Mouse (Mus musculus) Patski (cell line): ENCODE data around the gene Arhgef12. TPM values are rescaled to one million over a fixed set of nuclear protein-coding genes. Genes with fewer than 3 reads are reported as not detected.

Experiments
- ATAC-seq: fragments of 100-300 bp; one replicate; pipeline ENCODE4 v1.8.0; 2021
- CTCF ChIA-PET: fragments of 350-600 bp; sonication (Branson Sonifier 250); formaldehyde crosslinking; loops from one replicate; lab custom pipeline; 2022; ENCODE audit warnings: inconsistent platforms; lab: Charles Lee
- POLR2A ChIA-PET: fragments of 350-600 bp; sonication (Branson Sonifier 250); formaldehyde crosslinking; loops from one replicate; lab custom pipeline; 2022; ENCODE audit warnings: antibody characterized with exemption, inconsistent platforms; lab: Charles Lee
- DNase-seq: peaks from one replicate; pipeline ENCODE4 v3.0.0-alpha.2; 2011; ENCODE audit warnings: low read depth, low spot score
- H3K27me3 ChIP-seq: fragments of 371-371 bp; one replicate; pipeline ENCODE4 v1.5.1; 2021
- CTCF ChIP-seq: fragments of 100-300 bp; IDR thresholded peaks from one replicate; pipeline ENCODE4 v1.5.1; 2021
- in situ Hi-C: fragments of 300-500 bp; cut with MboI; formaldehyde crosslinking; loops from 3 replicates; pipeline ENCODE4 v1.11.1; 2018; ENCODE audit warnings: low pct_unique_long_range_greater_than_20kb, mixed read lengths
- polyA plus RNA-seq: library from polyadenylated mRNA; unstranded; gene quantifications from one replicate; pipeline ENCODE4 v1.2.3, GENCODE M21; 2021

Gene Arhgef12
- polyA plus RNA-seq, 1 experiment from 2014 or later: 91.2 TPM

- POLR2A ChIA-PET: interaction anchor here (1.7 kb wide), 1 partner anchor 116 kb away, joined by 4 read pairs; no protein-coding TSS in a partner anchor
- in situ Hi-C loops: no loop called here
Measured at GRCm38 (mm10) chr9:43114833-43115232, 7.8 kb upstream of the Arhgef12 start.

GRCm38 (mm10) chr9:43110286-43110980 is 3.4 kb upstream of the Arhgef12 start:
- DNase-seq (no peak), ATAC-seq (no peak)
- ChIA-PET POLR2A (interaction anchor here (0.7 kb wide), 1 partner anchor 684 kb away, joined by 3 read pairs; no protein-coding TSS in a partner anchor), CTCF (interaction anchor here (1.0 to 1.3 kb wide), 2 partner anchors 101 to 110 kb away, joined by 3 read pairs; no protein-coding TSS in a partner anchor)
- in situ Hi-C loops: no loop called here
- no peak for TF ChIP-seq CTCF
- H3K27me3 ChIP-seq: no peaks in the 10 kb centered on the region

More at GRCm38 (mm10) chr9:43114833-43115232, 7.8 kb upstream of the Arhgef12 start:
- DNase-seq: no peak
- CTCF ChIA-PET: interaction anchor here (1.6 to 3.1 kb wide), 3 partner anchors 104 to 116 kb away, joined by 4 to 12 read pairs (median 5); no protein-coding TSS in a partner anchor
- no peak for TF ChIP-seq CTCF
- H3K27me3 ChIP-seq: no peaks in the 10 kb centered on the region
- ATAC-seq: no peak

GRCm38 (mm10) chr9:43109125-43109524 is 2.1 kb upstream of the Arhgef12 start:
- ChIA-PET CTCF (interaction anchor here (0.7 kb wide), 1 partner anchor 39 kb away, joined by 3 read pairs; no protein-coding TSS in a partner anchor), POLR2A (no interaction called here)
- H3K27me3 ChIP-seq: no peaks in the 10 kb centered on the region
- ATAC-seq (no peak), DNase-seq (no peak)
- no peak for TF ChIP-seq CTCF
- in situ Hi-C loops: loop anchor here (5.0 kb wide), 1 partner anchor 107 kb away; no protein-coding TSS in a partner anchor

- TF ChIP-seq CTCF: no peak
- DNase-seq (no peak), ATAC-seq (no peak)
- ChIA-PET POLR2A (no interaction called here), CTCF (interaction anchor here (1.6 to 2.2 kb wide), 2 partner anchors 31 to 108 kb away, joined by 3 to 32 read pairs; no protein-coding TSS in a partner anchor)
- H3K27me3 ChIP-seq: no peaks in the 10 kb centered on the region
- in situ Hi-C loops: loop anchor here (5.0 kb wide), 1 partner anchor 106 kb away; no protein-coding TSS in a partner anchor
Measured at GRCm38 (mm10) chr9:43108721-43109120, 1.7 kb upstream of the Arhgef12 start.

GRCm38 (mm10) chr9:43108081-43108480 is 1.0 kb upstream of the Arhgef12 start:
- DNase-seq (no peak), ATAC-seq (no peak)
- H3K27me3 ChIP-seq: no peaks in the 10 kb centered on the region
- ChIA-PET POLR2A (interaction anchor here (1.4 kb wide), 1 partner anchor 109 kb away, joined by 4 read pairs; no protein-coding TSS in a partner anchor), CTCF (interaction anchor here (1.1 to 2.2 kb wide), 8 partner anchors 8 to 108 kb away, joined by 3 to 32 read pairs (median 4); partner anchors contain the start of gene Tmem136)
- in situ Hi-C loops: loop anchor here (5.0 kb wide), 1 partner anchor 106 kb away; no protein-coding TSS in a partner anchor
- no peak for TF ChIP-seq CTCF

GRCm38 (mm10) chr9:43107555-43107954 is 516 bp upstream of the Arhgef12 start:
- ChIA-PET POLR2A (interaction anchor here (1.1 to 1.4 kb wide), 2 partner anchors 8 to 109 kb away, joined by 3 to 4 read pairs; no protein-coding TSS in a partner anchor), CTCF (interaction anchor here (1.1 to 2.2 kb wide), 12 partner anchors 9 to 128 kb away, joined by 3 to 32 read pairs (median 4); partner anchors contain the start of gene Tmem136)
- in situ Hi-C loops: loop anchor here (5.0 kb wide), 1 partner anchor 105 kb away; no protein-coding TSS in a partner anchor

GRCm38 (mm10) chr9:43106426-43107186 is 433 bp downstream of the Arhgef12 start:
- TF ChIP-seq CTCF: no peak
- ChIA-PET CTCF (interaction anchor here (0.9 to 2.2 kb wide), 13 partner anchors 9 to 127 kb away, joined by 3 to 32 read pairs (median 4); partner anchors contain the start of gene Tmem136), POLR2A (interaction anchor here (0.7 to 1.4 kb wide), 3 partner anchors 9 to 108 kb away, joined by 3 to 4 read pairs (median 3); no protein-coding TSS in a partner anchor)
- no peaks in the 10 kb centered on the region for H3K27me3 ChIP-seq
- in situ Hi-C loops: loop anchor here (5.0 kb wide), 1 partner anchor 104 kb away; no protein-coding TSS in a partner anchor
- ATAC-seq: no peak
- DNase-seq: no peak

More at GRCm38 (mm10) chr9:43107555-43107954, 516 bp upstream of the Arhgef12 start:
- no peaks in the 10 kb centered on the region for H3K27me3 ChIP-seq
- ATAC-seq: no peak
- DNase-seq: no peak
- TF ChIP-seq CTCF: no peak

- CTCF ChIA-PET: interaction anchor here (1.9 kb wide), 1 partner anchor 105 kb away, joined by 11 read pairs; no protein-coding TSS in a partner anchor
- DNase-seq: no peak
- TF ChIP-seq CTCF: no peak
- POLR2A ChIA-PET: interaction anchor here (1.1 to 1.7 kb wide), 3 partner anchors 12 to 104 kb away, joined by 3 to 5 read pairs (median 3); no protein-coding TSS in a partner anchor
- ATAC-seq: peak; percentile 67
- H3K27me3 ChIP-seq: no peaks in the 10 kb centered on the region
- in situ Hi-C loops: loop anchor here (5.0 kb wide), 1 partner anchor 104 kb away; no protein-coding TSS in a partner anchor
Measured at GRCm38 (mm10) chr9:43105664-43106361, 1.2 kb downstream of the Arhgef12 start.
